Mouse (Mus musculus): ENCODE data around the gene Asgr2. TPM values are rescaled to one million over a fixed set of nuclear protein-coding genes. Genes with fewer than 3 reads are reported as not detected.

The Asgr2 gene
- not detected in 2 replicates for polyA plus RNA-seq (2014; fragmentation: Nextera tagmentation; extraction: Ambion mirVana)

- no peak within 1 kb of the TSS for H3K4me2 ChIP-seq (ENCODE audit: low read depth, low read length, severe bottlenecking)
- H3K4me1 ChIP-seq (replicated peaks; ENCODE audit: control insufficient read depth, insufficient read depth, low read length) = no peaks in the 10 kb centered on the region
- H3K9me3 ChIP-seq (ENCODE audit: control insufficient read depth, low read length) = no peaks in the 10 kb centered on the region
- no peaks in the 10 kb centered on the region for H3K36me3 ChIP-seq (ENCODE audit: control insufficient read depth, insufficient read depth, low read length)
- H3K9ac ChIP-seq (ENCODE audit: low read length) = no peak within 1 kb of the TSS
- no peak within 1 kb of the TSS for H3K27ac ChIP-seq (ENCODE audit: low read depth, low read length)
- DNase-seq (ENCODE audit: low spot score) (no peak), ATAC-seq (replicated peaks; ENCODE audit: low FRiP score) (no peak)
- H3K4me3 ChIP-seq (ENCODE audit: low read depth, low read length) = no peak within 1 kb of the TSS
- 83% methylated on average over 12 of the region's 12 CpGs for WGBS
- no peaks in the 10 kb centered on the region for H3K27me3 ChIP-seq (ENCODE audit: control insufficient read depth, insufficient read depth, low read length)
Observed at GRCm38 (mm10) chr11:70091986-70092783, at the start of gene Asgr2. Gene Asgr2, plus strand, starts transcription at chr11:70092644.

DNA sequence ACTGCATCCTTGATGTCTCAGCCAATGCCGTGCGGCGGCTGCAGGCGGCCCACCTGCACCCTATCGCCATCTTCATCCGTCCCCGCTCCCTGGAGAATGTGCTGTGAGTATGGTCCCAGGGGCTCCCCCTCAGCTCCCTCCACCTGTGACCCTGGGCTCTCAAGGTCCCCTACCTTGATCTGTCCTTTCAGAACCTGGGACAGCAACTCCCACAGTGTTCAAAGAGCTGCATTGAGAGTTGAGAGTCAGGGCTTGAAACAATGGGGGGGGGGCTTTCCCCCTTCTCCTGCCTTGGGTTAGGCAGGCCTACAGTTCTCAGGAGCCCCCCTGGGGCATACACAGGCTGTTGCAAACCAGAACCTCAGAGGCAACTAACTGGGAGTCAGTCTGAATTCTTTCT, 48.8 kb upstream of the Asgr2 start:
- Histone ChIP-seq H3K4me3 (ENCODE audit: low read depth, low read length) (no peak overlapping the region), H3K27me3 (ENCODE audit: control insufficient read depth, insufficient read depth, low read length) (no peaks in the 10 kb centered on the region), H3K4me2 (ENCODE audit: low read depth, low read length, severe bottlenecking) (no peak overlapping the region), H3K9ac (ENCODE audit: low read length) (no peak overlapping the region), H3K9me3 (ENCODE audit: control insufficient read depth, low read length) (no peaks in the 10 kb centered on the region), H3K36me3 (ENCODE audit: control insufficient read depth, insufficient read depth, low read length) (peaks cover 5% of the 10 kb centered on the region; the same call in 1 of the 2 replicates), H3K27ac (ENCODE audit: low read depth, low read length) (no peak overlapping the region), H3K4me1 (replicated peaks; ENCODE audit: control insufficient read depth, insufficient read depth, low read length) (no peaks in the 10 kb centered on the region)
- 87% methylated on average over 7 of the region's 7 CpGs for WGBS
- DNase-seq (ENCODE audit: low spot score) = no peak
- no peak for ATAC-seq (replicated peaks; ENCODE audit: low FRiP score)

DNA sequence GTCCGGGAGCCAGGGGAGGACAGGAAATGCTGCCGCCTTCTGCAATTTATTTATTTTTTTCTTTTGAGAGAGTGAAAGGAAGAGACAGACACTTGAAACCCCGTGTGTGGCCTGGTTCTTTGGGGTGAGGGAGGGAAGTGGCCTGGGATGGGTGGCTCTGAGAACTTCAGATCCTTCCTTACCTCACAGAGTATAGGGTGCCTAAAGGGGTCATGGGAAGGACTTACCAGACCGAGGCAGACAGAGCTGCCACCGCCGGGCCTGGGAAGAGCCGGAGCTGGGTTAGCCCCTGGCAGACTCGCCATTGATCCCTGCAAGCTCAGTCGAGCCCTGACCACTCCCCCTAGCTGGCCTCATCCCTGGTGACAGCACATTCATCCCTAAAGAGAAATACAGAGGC, 47.0 kb upstream of the Asgr2 start:
- Histone ChIP-seq H3K9ac (ENCODE audit: low read length) (no peak overlapping the region), H3K36me3 (ENCODE audit: control insufficient read depth, insufficient read depth, low read length) (no peaks in the 10 kb centered on the region; the same call in 1 of the 2 replicates), H3K9me3 (ENCODE audit: control insufficient read depth, low read length) (no peaks in the 10 kb centered on the region), H3K4me2 (ENCODE audit: low read depth, low read length, severe bottlenecking) (no peak overlapping the region), H3K4me3 (ENCODE audit: low read depth, low read length) (no peak overlapping the region), H3K27ac (ENCODE audit: low read depth, low read length) (no peak overlapping the region), H3K27me3 (ENCODE audit: control insufficient read depth, insufficient read depth, low read length) (no peaks in the 10 kb centered on the region), H3K4me1 (replicated peaks; ENCODE audit: control insufficient read depth, insufficient read depth, low read length) (no peaks in the 10 kb centered on the region)
- 51% methylated on average over 9 of the region's 9 CpGs for WGBS
- ATAC-seq (replicated peaks; ENCODE audit: low FRiP score) (no peak), DNase-seq (ENCODE audit: low spot score) (no peak)

DNA sequence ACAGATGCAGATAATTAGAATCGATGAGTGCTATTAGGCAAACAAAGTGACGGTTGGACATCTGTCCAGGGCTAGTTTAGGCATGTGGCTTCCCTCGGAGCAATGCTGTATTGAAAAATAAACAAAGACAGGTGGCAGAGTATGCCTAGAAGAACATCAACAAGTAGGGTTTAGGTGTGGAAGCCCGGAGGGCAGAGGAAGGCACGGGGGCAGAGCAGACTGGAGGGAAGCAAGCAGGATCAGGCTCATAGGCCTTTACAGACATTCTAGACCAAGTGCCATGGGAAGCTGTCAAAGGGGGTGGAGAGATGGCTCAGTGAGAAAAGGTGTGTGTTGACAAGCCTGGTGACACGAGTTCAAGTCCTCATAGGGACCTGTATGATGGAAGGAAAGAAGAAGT, 43.1 kb upstream of the Asgr2 start:
- 74% methylated on average over 6 of the region's 6 CpGs for WGBS
- H3K4me3 ChIP-seq (ENCODE audit: low read depth, low read length) = no peak overlapping the region

GRCm38 (mm10) chr11:70049816-70050215, 42.6 kb upstream of the Asgr2 start:
- Histone ChIP-seq H3K36me3 (ENCODE audit: control insufficient read depth, insufficient read depth, low read length) (no peaks in the 10 kb centered on the region; the same call in 1 of the 2 replicates), H3K4me1 (replicated peaks; ENCODE audit: control insufficient read depth, insufficient read depth, low read length) (no peaks in the 10 kb centered on the region), H3K27me3 (ENCODE audit: control insufficient read depth, insufficient read depth, low read length) (no peaks in the 10 kb centered on the region), H3K4me3 (ENCODE audit: low read depth, low read length) (no peak overlapping the region), H3K9me3 (ENCODE audit: control insufficient read depth, low read length) (no peaks in the 10 kb centered on the region), H3K9ac (ENCODE audit: low read length) (no peak overlapping the region), H3K4me2 (ENCODE audit: low read depth, low read length, severe bottlenecking) (no peak overlapping the region), H3K27ac (ENCODE audit: low read depth, low read length) (no peak overlapping the region)
- no peak for DNase-seq (ENCODE audit: low spot score)
- no peak for ATAC-seq (replicated peaks; ENCODE audit: low FRiP score)
- 56% methylated on average over 10 of the region's 10 CpGs for WGBS

More for the DNA sequence above, 43.1 kb upstream of the Asgr2 start:
- H3K27ac ChIP-seq (ENCODE audit: low read depth, low read length) = no peak overlapping the region
- no peaks in the 10 kb centered on the region for H3K4me1 ChIP-seq (replicated peaks; ENCODE audit: control insufficient read depth, insufficient read depth, low read length)
- H3K27me3 ChIP-seq (ENCODE audit: control insufficient read depth, insufficient read depth, low read length) = no peaks in the 10 kb centered on the region
- DNase-seq (ENCODE audit: low spot score) = no peak
- H3K4me2 ChIP-seq (ENCODE audit: low read depth, low read length, severe bottlenecking) = no peak overlapping the region
- H3K9me3 ChIP-seq (ENCODE audit: control insufficient read depth, low read length) = no peaks in the 10 kb centered on the region
- ATAC-seq (replicated peaks; ENCODE audit: low FRiP score) = no peak
- H3K36me3 ChIP-seq (ENCODE audit: control insufficient read depth, insufficient read depth, low read length) = no peaks in the 10 kb centered on the region; the same call in 1 of the 2 replicates
- no peak overlapping the region for H3K9ac ChIP-seq (ENCODE audit: low read length)

GRCm38 (mm10) chr11:70053156-70053555, 39.3 kb upstream of the Asgr2 start:
- no peak overlapping the region for H3K4me3 ChIP-seq (ENCODE audit: low read depth, low read length)
- no peak overlapping the region for H3K4me2 ChIP-seq (ENCODE audit: low read depth, low read length, severe bottlenecking)
- no peak overlapping the region for H3K27ac ChIP-seq (ENCODE audit: low read depth, low read length)
- DNase-seq (ENCODE audit: low spot score) = no peak
- no peak overlapping the region for H3K9ac ChIP-seq (ENCODE audit: low read length)
- no peaks in the 10 kb centered on the region for H3K9me3 ChIP-seq (ENCODE audit: control insufficient read depth, low read length)
- no peak for ATAC-seq (replicated peaks; ENCODE audit: low FRiP score)
- no peaks in the 10 kb centered on the region; the same call in 1 of the 2 replicates for H3K4me1 ChIP-seq (replicated peaks; ENCODE audit: control insufficient read depth, insufficient read depth, low read length)
- WGBS = 78% methylated on average over 7 of the region's 7 CpGs
- no peaks in the 10 kb centered on the region for H3K36me3 ChIP-seq (ENCODE audit: control insufficient read depth, insufficient read depth, low read length)
- H3K27me3 ChIP-seq (ENCODE audit: control insufficient read depth, insufficient read depth, low read length) = no peaks in the 10 kb centered on the region

DNA sequence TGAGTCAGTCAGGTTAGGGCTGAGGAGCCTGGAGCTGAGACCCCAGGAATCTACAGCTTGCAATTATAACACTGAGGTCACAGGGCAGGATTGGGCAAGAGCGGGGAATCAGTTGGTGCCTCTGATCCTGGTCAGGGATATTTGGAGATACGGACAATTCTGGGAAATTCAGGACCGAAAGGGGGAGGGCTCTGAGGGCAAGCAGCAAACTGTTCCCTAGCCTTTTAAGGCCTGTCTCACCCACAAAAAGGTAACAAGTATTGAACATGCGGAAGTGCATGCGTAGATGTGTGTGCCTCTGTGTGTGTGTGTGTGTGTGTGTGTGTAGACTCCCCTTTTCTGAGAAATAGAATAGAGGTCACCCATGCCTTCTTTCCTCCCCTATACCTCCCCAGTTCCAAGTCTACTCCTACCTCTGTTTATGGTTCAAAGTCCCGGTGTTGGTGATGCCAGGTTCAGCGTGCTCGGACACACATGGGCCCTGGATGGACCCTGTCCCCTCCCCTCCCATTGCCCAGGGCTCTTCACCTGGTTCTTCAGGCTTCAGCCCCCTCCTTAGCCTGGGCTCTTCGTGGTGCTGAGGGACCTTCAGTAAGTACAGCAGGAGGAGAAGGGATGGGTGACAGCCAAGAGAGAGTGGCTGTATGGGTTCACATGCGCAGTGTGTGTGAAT, 38.4 kb upstream of the Asgr2 start, which contains the start of gene Asgr1:
Gene Asgr1, plus strand, starts transcription at position 188 of the 673 bp plus-strand sequence.
- H3K9ac ChIP-seq (ENCODE audit: low read length) = no peak within 1 kb of the TSS

DNA sequence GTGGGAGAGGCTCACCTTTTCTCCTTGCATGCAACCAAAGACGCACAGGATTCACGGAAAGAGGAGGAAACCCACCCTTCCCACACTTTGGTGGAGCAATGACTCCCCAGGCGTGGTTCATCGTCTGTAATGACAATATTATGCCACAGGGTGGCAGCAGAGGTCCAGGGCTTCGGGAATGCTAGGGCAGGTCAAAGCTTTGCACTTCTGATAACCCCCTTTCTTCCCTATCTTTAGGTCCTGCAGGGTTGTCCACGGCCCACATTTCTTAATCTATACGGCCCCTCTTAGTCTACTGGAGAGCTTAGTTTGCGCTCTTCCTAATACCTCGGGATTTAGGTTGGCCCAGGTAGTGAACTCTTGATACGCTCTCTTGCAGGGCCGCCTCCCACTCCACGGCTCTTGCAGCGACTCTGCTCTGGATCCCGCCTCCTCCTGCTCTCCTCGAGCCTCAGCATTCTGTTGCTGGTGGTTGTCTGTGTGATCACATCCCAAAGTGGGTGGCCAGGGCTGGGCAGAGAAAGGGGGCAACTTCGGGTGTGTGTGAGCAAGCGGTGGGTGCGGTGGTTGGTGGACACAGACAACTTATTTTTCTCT, 36.7 kb upstream of the Asgr2 start:
- Histone ChIP-seq H3K27me3 (ENCODE audit: control insufficient read depth, insufficient read depth, low read length) (no peaks in the 10 kb centered on the region), H3K27ac (ENCODE audit: low read depth, low read length) (no peak overlapping the region), H3K9me3 (ENCODE audit: control insufficient read depth, low read length) (no peaks in the 10 kb centered on the region), H3K4me3 (ENCODE audit: low read depth, low read length) (no peak overlapping the region), H3K36me3 (ENCODE audit: control insufficient read depth, insufficient read depth, low read length) (no peaks in the 10 kb centered on the region), H3K9ac (ENCODE audit: low read length) (no peak overlapping the region), H3K4me2 (ENCODE audit: low read depth, low read length, severe bottlenecking) (peak overlapping the region; percentile 32; the same call in 1 of the 2 replicates), H3K4me1 (replicated peaks; ENCODE audit: control insufficient read depth, insufficient read depth, low read length) (no peaks in the 10 kb centered on the region; the same call in 1 of the 2 replicates)
- 26% methylated on average over 18 of the region's 18 CpGs for WGBS
- no peak; the same call in 1 of the 2 replicates for ATAC-seq (replicated peaks; ENCODE audit: low FRiP score)
- DNase-seq (ENCODE audit: low spot score) = peak; percentile 86

More for the DNA sequence above, 38.4 kb upstream of the Asgr2 start, which contains the start of gene Asgr1:
- ATAC-seq (replicated peaks; ENCODE audit: low FRiP score) (no peak), DNase-seq (ENCODE audit: low spot score) (no peak)
- WGBS = 79% methylated on average over 10 of the region's 10 CpGs
- H3K36me3 ChIP-seq (ENCODE audit: control insufficient read depth, insufficient read depth, low read length) = no peaks in the 10 kb centered on the region
- H3K4me1 ChIP-seq (replicated peaks; ENCODE audit: control insufficient read depth, insufficient read depth, low read length) = no peaks in the 10 kb centered on the region; the same call in 1 of the 2 replicates
- H3K27me3 ChIP-seq (ENCODE audit: control insufficient read depth, insufficient read depth, low read length) = no peaks in the 10 kb centered on the region
- no peak within 1 kb of the TSS for H3K4me2 ChIP-seq (ENCODE audit: low read depth, low read length, severe bottlenecking)
- no peak within 1 kb of the TSS for H3K27ac ChIP-seq (ENCODE audit: low read depth, low read length)
- H3K4me3 ChIP-seq (ENCODE audit: low read depth, low read length) = no peak within 1 kb of the TSS
- no peaks in the 10 kb centered on the region for H3K9me3 ChIP-seq (ENCODE audit: control insufficient read depth, low read length)
